Mouse (Mus musculus): ENCODE results near the gene Lrp6. TPM values are rescaled to one million over a fixed set of nuclear protein-coding genes. Genes with fewer than 3 reads are reported as not detected.

Gene Lrp6
- polyA plus RNA-seq, 1 experiment = 17.8 TPM

- no peak for TF ChIP-seq GATA1 (IDR thresholded peaks at IDR 0.05; ENCODE audit: low read length)
These were observed 67.7 kb downstream of the Lrp6 start for GRCm38 (mm10) chr6:134499089-134499488.

GRCm38 (mm10) chr6:134498518-134498917, 68.2 kb downstream of the Lrp6 start:
- no peak for TF ChIP-seq GATA1 (IDR thresholded peaks at IDR 0.05; ENCODE audit: low read length)

- no peak for TF ChIP-seq GATA1 (IDR thresholded peaks at IDR 0.05; ENCODE audit: low read length)
These were observed 71.7 kb downstream of the Lrp6 start for GRCm38 (mm10) chr6:134494828-134495698.

- TF ChIP-seq GATA1 (IDR thresholded peaks at IDR 0.05; ENCODE audit: low read length) = no peak
These were observed 77.1 kb downstream of the Lrp6 start for GRCm38 (mm10) chr6:134489637-134490036.

- no peak for TF ChIP-seq GATA1 (IDR thresholded peaks at IDR 0.05; ENCODE audit: low read length)
These were observed 77.6 kb downstream of the Lrp6 start for GRCm38 (mm10) chr6:134489130-134489529.

GRCm38 (mm10) chr6:134486318-134486717, 80.4 kb downstream of the Lrp6 start:
- TF ChIP-seq GATA1 (IDR thresholded peaks at IDR 0.05; ENCODE audit: low read length) = no peak

- TF ChIP-seq GATA1 (IDR thresholded peaks at IDR 0.05; ENCODE audit: low read length) = no peak
These were observed 87.3 kb downstream of the Lrp6 start for GRCm38 (mm10) chr6:134479481-134479880.

GRCm38 (mm10) chr6:134473143-134473561, 93.6 kb downstream of the Lrp6 start:
- no peak for TF ChIP-seq GATA1 (IDR thresholded peaks at IDR 0.05; ENCODE audit: low read length)

- TF ChIP-seq GATA1 (IDR thresholded peaks at IDR 0.05; ENCODE audit: low read length) = no peak
These were observed 95.9 kb downstream of the Lrp6 start for GRCm38 (mm10) chr6:134470857-134471256.

- no peak for TF ChIP-seq GATA1 (IDR thresholded peaks at IDR 0.05; ENCODE audit: low read length)
These were observed 97.5 kb downstream of the Lrp6 start for GRCm38 (mm10) chr6:134469297-134469696.

- no peak for TF ChIP-seq GATA1 (IDR thresholded peaks at IDR 0.05; ENCODE audit: low read length)
These were observed 100.0 kb downstream of the Lrp6 start for GRCm38 (mm10) chr6:134466671-134467229.

GRCm38 (mm10) chr6:134461175-134461574, 105.6 kb downstream of the Lrp6 start:
- no peak for TF ChIP-seq GATA1 (IDR thresholded peaks at IDR 0.05; ENCODE audit: low read length)

- no peak for TF ChIP-seq GATA1 (IDR thresholded peaks at IDR 0.05; ENCODE audit: low read length)
These were observed 108.4 kb downstream of the Lrp6 start for GRCm38 (mm10) chr6:134458376-134458775.

- TF ChIP-seq GATA1 (IDR thresholded peaks at IDR 0.05; ENCODE audit: low read length) = no peak
These were observed 112.7 kb downstream of the Lrp6 start for GRCm38 (mm10) chr6:134454093-134454492.

- no peak for TF ChIP-seq GATA1 (IDR thresholded peaks at IDR 0.05; ENCODE audit: low read length)
These were observed 116.1 kb downstream of the Lrp6 start for GRCm38 (mm10) chr6:134450661-134451119.

GRCm38 (mm10) chr6:134449958-134450357, 116.8 kb downstream of the Lrp6 start:
- TF ChIP-seq GATA1 (IDR thresholded peaks at IDR 0.05; ENCODE audit: low read length) = no peak

GRCm38 (mm10) chr6:134448451-134448850, 118.3 kb downstream of the Lrp6 start:
- TF ChIP-seq GATA1 (IDR thresholded peaks at IDR 0.05; ENCODE audit: low read length) = no peak

Measured in G1E-ER4 (cell line).